Comparison of ENCODE assay signal across 14 mouse cellular contexts in the genomic region with DNA sequence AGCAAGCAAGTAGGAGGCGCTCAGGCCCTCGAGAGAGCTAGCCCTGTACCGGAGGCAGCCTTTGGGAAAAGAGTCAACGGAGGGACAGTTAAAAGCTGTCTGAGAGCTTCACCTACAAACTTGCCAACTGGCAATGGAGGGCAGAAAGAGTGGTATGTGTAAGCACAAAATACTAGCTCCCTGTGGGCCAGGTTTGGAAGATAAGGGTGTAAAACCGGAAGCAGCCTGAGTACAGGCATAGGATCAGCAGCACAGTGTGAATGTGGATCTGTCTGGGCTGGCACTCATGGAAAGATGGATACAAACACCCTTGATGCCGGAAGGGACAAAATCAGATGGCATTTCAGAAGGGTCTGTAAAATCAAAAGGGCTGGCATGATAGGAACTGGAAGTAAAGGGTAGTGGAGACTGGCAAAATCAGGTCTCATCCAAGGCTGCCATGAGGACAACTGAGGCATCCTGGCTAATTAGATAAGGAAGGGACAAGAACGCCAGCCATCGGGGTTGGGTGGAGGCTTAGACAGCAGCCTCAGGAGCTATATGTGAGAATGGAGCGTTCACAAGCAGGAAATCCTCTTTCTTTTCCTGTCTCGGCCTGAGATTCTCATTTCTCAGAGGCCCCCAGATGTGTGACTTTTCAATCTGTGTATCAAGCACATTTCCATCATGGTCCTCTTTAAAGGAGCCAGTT.
"Had no signal": no experiment of that assay in that cellular context is flagged by ENCODE, and none has a peak within 500 bp of the region (broad histone marks: within the 10 kb centered on the region; RNA-seq: fewer than 3 reads in every experiment).

No protein-coding gene starts in this region.

- H3K27ac ChIP-seq: kidney, postnatal 0 days; layer of hippocampus, adult 2 months; limb, embryonic 12.5 days; midbrain, embryonic 10.5 days; neural tube, embryonic 15.5 days had no signal

- H3K4me3 ChIP-seq: layer of hippocampus, adult 2 months; limb, embryonic 12.5 days; midbrain, embryonic 10.5 days; myocyte; neural tube, embryonic 15.5 days had no signal

- H3K4me1 ChIP-seq: limb, embryonic 12.5 days; midbrain, embryonic 10.5 days; neural tube, embryonic 15.5 days had no signal

- H3K4me2 ChIP-seq: limb, embryonic 12.5 days; neural tube, embryonic 15.5 days had no signal

- H3K27me3 ChIP-seq: limb, embryonic 12.5 days; neural tube, embryonic 15.5 days had no signal

- H3K9me3 ChIP-seq: limb, embryonic 12.5 days; midbrain, embryonic 10.5 days; neural tube, embryonic 15.5 days had no signal

- DNase-seq: kidney, adult 11 months; kidney, adult 9 months; kidney, postnatal 4 days; midbrain, embryonic 14.5 days; right cerebral cortex, postnatal 4 days; spleen, adult 18-20 months; thymus, adult 2 months; thymus, postnatal 36 days had no signal

- H3K9ac ChIP-seq: limb, embryonic 12.5 days; neural tube, embryonic 15.5 days had no signal
